Mouse (Mus musculus) MEL (cell line): ENCODE data around the gene Mrpl14. TPM values are rescaled to one million over a fixed set of nuclear protein-coding genes. Genes with fewer than 3 reads are reported as not detected.

Experiments
- DNase-seq: peaks from one replicate; pipeline ENCODE4 v3.0.0; 2011; ENCODE audit warnings: low read depth, low spot score
- H3K27ac ChIP-seq: 2 replicates; pipeline ENCODE4 v1.5.1; 2012; ENCODE audit warnings: low read depth, mild to moderate bottlenecking, control low read depth, low read length, moderate library complexity; ENCODE audit not compliant: control insufficient read depth
- H3K27me3 ChIP-seq, 2 experiments: fragments of 150-350 bp in 1 of 2; sonication (generic) in 1 of 2; 2 replicates each; pipeline ENCODE4 v1.6.1; 2012; ENCODE audit warnings: low read length in 2 of 2, mild to moderate bottlenecking in 2 of 2, improper control_type of control experiment in 1 of 2, moderate library complexity in 1 of 2; ENCODE audit not compliant: insufficient read depth in 2 of 2, control insufficient read depth in 1 of 2
- H3K36me3 ChIP-seq, 2 experiments: 2 replicates each; pipeline ENCODE4 v1.6.1; 2012 to 2014; ENCODE audit warnings: low read length in 2 of 2, improper control_type of control experiment in 1 of 2, inconsistent platforms in 1 of 2, mild to moderate bottlenecking in 1 of 2; ENCODE audit not compliant: insufficient read depth in 2 of 2, control insufficient read depth in 1 of 2
- H3K4me1 ChIP-seq, 2 experiments: fragments of 150-350 bp in 1 of 2; sonication (generic) in 1 of 2; 2 replicates each; pipeline ENCODE4 v1.6.1; 2012; ENCODE audit warnings: low read length in 2 of 2, improper control_type of control experiment in 1 of 2, mild to moderate bottlenecking in 1 of 2; ENCODE audit not compliant: insufficient read depth in 2 of 2, control insufficient read depth in 1 of 2
- H3K4me3 ChIP-seq, 2 experiments: fragments of 150-350 bp in 1 of 2; sonication (generic) in 1 of 2; 2 replicates each; pipeline ENCODE4 v1.5.1; 2012; ENCODE audit warnings: low read depth in 2 of 2, low read length in 2 of 2, mild to moderate bottlenecking in 2 of 2, moderate library complexity in 2 of 2, control low read depth in 1 of 2, improper control_type of control experiment in 1 of 2; ENCODE audit not compliant: control insufficient read depth in 1 of 2, insufficient read depth in 1 of 2
- H3K79me2 ChIP-seq: 2 replicates; pipeline ENCODE4 v1.6.1; 2012; ENCODE audit warnings: mild to moderate bottlenecking, low read length, moderate library complexity; ENCODE audit not compliant: control insufficient read depth, poor library complexity, insufficient read depth
- H3K9ac ChIP-seq: 2 replicates; pipeline ENCODE4 v1.6.1; 2012; ENCODE audit warnings: low read depth, mild to moderate bottlenecking, control low read depth, low read length, moderate library complexity; ENCODE audit not compliant: control insufficient read depth, poor library complexity, severe bottlenecking
- H3K9me3 ChIP-seq: fragments of 150-350 bp; sonication (generic); replicated peaks from 2 replicates; pipeline ENCODE4 v1.6.1; 2012; ENCODE audit warnings: mild to moderate bottlenecking, low read length, improper control_type of control experiment, moderate library complexity; ENCODE audit not compliant: insufficient read depth
- CHD2 ChIP-seq: IDR thresholded peaks from 2 replicates; pipeline ENCODE4 v1.6.1; 2011; ENCODE audit warnings: low read length, improper control_type of control experiment
- E2F4 ChIP-seq: IDR thresholded peaks from 2 replicates; pipeline ENCODE4 v1.6.1; 2011; ENCODE audit warnings: low read depth, low read length, improper control_type of control experiment, borderline replicate concordance
- ELF1 ChIP-seq: IDR thresholded peaks from 2 replicates; pipeline ENCODE4 v1.6.1; 2014; ENCODE audit warnings: low read depth, mild to moderate bottlenecking, inconsistent platforms, low read length, improper control_type of control experiment, moderate library complexity
- EP300 ChIP-seq, 2 experiments: IDR thresholded peaks; 2 replicates each; pipeline ENCODE4 v1.6.1; 2011; ENCODE audit warnings: improper control_type of control experiment in 2 of 2, low read length in 2 of 2, low read depth in 1 of 2, mild to moderate bottlenecking in 1 of 2
- ETS1 ChIP-seq: IDR thresholded peaks from 2 replicates; pipeline ENCODE4 v1.6.1; 2012; ENCODE audit warnings: low read depth, mild to moderate bottlenecking, inconsistent platforms, low read length, improper control_type of control experiment, moderate library complexity
- GABPA ChIP-seq: IDR thresholded peaks from 2 replicates; pipeline ENCODE4 v1.6.1; 2012; ENCODE audit warnings: low read depth, mild to moderate bottlenecking, inconsistent platforms, low read length, improper control_type of control experiment, moderate library complexity
- MAX ChIP-seq: IDR thresholded peaks from 2 replicates; pipeline ENCODE4 v1.6.1; 2011; ENCODE audit warnings: low read length, improper control_type of control experiment
- MAZ ChIP-seq: IDR thresholded peaks from 2 replicates; pipeline ENCODE4 v1.6.1; 2012; ENCODE audit warnings: low read depth, mild to moderate bottlenecking, inconsistent platforms, low read length, improper control_type of control experiment
- MXI1 ChIP-seq: IDR thresholded peaks from 2 replicates; pipeline ENCODE4 v1.6.1; 2011; ENCODE audit warnings: mild to moderate bottlenecking, low read depth, low read length, improper control_type of control experiment
- MYB ChIP-seq: IDR thresholded peaks from 2 replicates; pipeline ENCODE4 v1.6.1; 2011; ENCODE audit warnings: mild to moderate bottlenecking, low read depth, low read length, improper control_type of control experiment
- MYC ChIP-seq: IDR thresholded peaks from 2 replicates; pipeline ENCODE4 v1.6.1; 2011; ENCODE audit warnings: low read depth, mild to moderate bottlenecking, low read length, improper control_type of control experiment, moderate library complexity
- NELFE ChIP-seq: IDR thresholded peaks from 2 replicates; pipeline ENCODE4 v1.6.1; 2011; ENCODE audit warnings: low read depth, low read length, improper control_type of control experiment
- NRF1 ChIP-seq: IDR thresholded peaks from 2 replicates; pipeline ENCODE4 v1.6.1; 2014; ENCODE audit warnings: low read depth, mild to moderate bottlenecking, inconsistent platforms, low read length, improper control_type of control experiment, moderate library complexity; ENCODE audit not compliant: poor library complexity, insufficient read depth, severe bottlenecking
- POLR2A ChIP-seq, 2 experiments: IDR thresholded peaks; 2 replicates each; pipeline ENCODE4 v1.6.1; 2011 to 2012; ENCODE audit warnings: low read length in 2 of 2, mild to moderate bottlenecking in 2 of 2, control low read depth in 1 of 2, improper control_type of control experiment in 1 of 2, low read depth in 1 of 2, moderate library complexity in 1 of 2; ENCODE audit not compliant: control insufficient read depth in 1 of 2, insufficient read depth in 1 of 2, poor library complexity in 1 of 2
- POLR2AphosphoS5 ChIP-seq: IDR thresholded peaks from 2 replicates; pipeline ENCODE4 v1.6.1; 2012; ENCODE audit warnings: low read depth, borderline replicate concordance, mild to moderate bottlenecking, inconsistent platforms, low read length, moderate library complexity, mixed read lengths
- RAD21 ChIP-seq: IDR thresholded peaks from 2 replicates; pipeline ENCODE4 v1.6.1; 2011; ENCODE audit warnings: mild to moderate bottlenecking, low read depth, low read length, improper control_type of control experiment
- SIN3A ChIP-seq: IDR thresholded peaks from 2 replicates; pipeline ENCODE4 v1.6.1; 2012; ENCODE audit warnings: low read length, improper control_type of control experiment, inconsistent platforms
- TBP ChIP-seq: IDR thresholded peaks from 2 replicates; pipeline ENCODE4 v1.8.0; 2011; ENCODE audit warnings: low read depth, low read length, improper control_type of control experiment
- USF1 ChIP-seq: IDR thresholded peaks from 2 replicates; pipeline ENCODE4 v1.6.1; 2014; ENCODE audit warnings: low read depth, mild to moderate bottlenecking, inconsistent platforms, low read length, improper control_type of control experiment, moderate library complexity
- ZKSCAN1 ChIP-seq: IDR thresholded peaks from 2 replicates; pipeline ENCODE4 v1.6.1; 2012; ENCODE audit warnings: low read depth, mild to moderate bottlenecking, inconsistent platforms, low read length, improper control_type of control experiment, moderate library complexity
- ZMIZ1 ChIP-seq: IDR thresholded peaks from 2 replicates; pipeline ENCODE4 v1.6.1; 2012; ENCODE audit warnings: low read depth, mild to moderate bottlenecking, inconsistent platforms, low read length, improper control_type of control experiment, moderate library complexity
- ZNF384 ChIP-seq: IDR thresholded peaks from 2 replicates; pipeline ENCODE4 v1.6.1; 2012; ENCODE audit warnings: low read depth, mild to moderate bottlenecking, inconsistent platforms, low read length, improper control_type of control experiment
- polyA plus RNA-seq, 2 experiments: library from polyadenylated mRNA; stranded (reverse) in 1 of 2; unstranded in 1 of 2; fragments of >175 nt in 1 of 2; fragments of >200 nt in 1 of 2; gene quantifications; 2 replicates each; pipeline versions ENCODE4 v1.2.1 to v1.2.4; 2012; ENCODE audit warnings: low replicate concordance in 2 of 2, low read depth in 1 of 2; ENCODE audit not compliant: insufficient read length in 2 of 2, insufficient read depth in 1 of 2, missing spikeins in 1 of 2
- total RNA-seq: library from RNA; depleted of rRNA; stranded (reverse); fragments of 300-350 nt; gene quantifications from 2 replicates; pipeline ENCODE4 v1.2.3, GENCODE M21; 2012

Mrpl14 gene
- total and polyA plus RNA-seq, 3 experiments = 66.2 to 159 TPM; not detected in 1

GRCm38 (mm10) chr17:45701236-45701591 lies 15.1 kb downstream of the Mrpl14 start:
- Histone ChIP-seq H3K9ac (no peak overlapping the region), H3K36me3 (peaks cover 2 to 5% of the 10 kb centered on the region in 2 experiments; a peak in 3 of 4 replicates), H3K79me2 (no peaks in the 10 kb centered on the region)
- no peak for DNase-seq
- TF ChIP-seq MAX (no peak), RAD21 (no peak), MYB (no peak), NELFE (no peak), POLR2A (IDR thresholded peaks at IDR 0.05; ENCODE audit: control insufficient read depth in 1 of 2, insufficient read depth in 1 of 2, low read depth in 1 of 2, low read length in 2 of 2, poor library complexity in 1 of 2) (no peak), ETS1 (no peak), POLR2AphosphoS5 (no peak), MYC (no peak), SIN3A (no peak), MXI1 (no peak), USF1 (no peak), E2F4 (no peak), MAZ (no peak), ZKSCAN1 (no peak), TBP (no peak), EP300 (IDR thresholded peaks at IDR 0.05; ENCODE audit: low read depth in 1 of 2, low read length in 2 of 2) (no peak), ELF1 (no peak), ZMIZ1 (no peak), CHD2 (no peak), GABPA (no peak)
- TF ChIP-seq, all 39 proteins: peak for 0
- no peak overlapping the region for H3K4me3 ChIP-seq
- H3K4me1 ChIP-seq = peaks cover 2 to 6% of the 10 kb centered on the region in 2 experiments
- H3K27ac ChIP-seq = no peak overlapping the region
- H3K27me3 ChIP-seq = no peaks in the 10 kb centered on the region
- H3K9me3 ChIP-seq = no peaks in the 10 kb centered on the region

- peaks cover 5 to 11% of the 10 kb centered on the region in 2 experiments; a peak in 3 of 4 replicates for H3K4me1 ChIP-seq
- H3K27ac ChIP-seq = no peak overlapping the region
- H3K79me2 ChIP-seq = no peaks in the 10 kb centered on the region
- TF ChIP-seq NRF1 = no peak
- TF ChIP-seq ZNF384 = no peak
- H3K36me3 ChIP-seq = peaks cover 2% of the 10 kb centered on the region in 2 experiments; a peak in 2 of 4 replicates
- no peaks in the 10 kb centered on the region for H3K9me3 ChIP-seq
- no peak for DNase-seq
- H3K4me3 ChIP-seq = no peak overlapping the region
- no peaks in the 10 kb centered on the region for H3K27me3 ChIP-seq
- no peak overlapping the region for H3K9ac ChIP-seq
These were observed 16.1 kb downstream of the Mrpl14 start for GRCm38 (mm10) chr17:45702254-45702653.
